Mouse (Mus musculus) left cerebral cortex, postnatal 14 days (tissue): ENCODE results near the gene Ptchd1. TPM values are rescaled to one million over a fixed set of nuclear protein-coding genes. Genes with fewer than 3 reads are reported as not detected.

Source experiments
- DNase-seq, 2 experiments: peaks; one replicate each; pipeline ENCODE4 v3.0.0; 2021 to 2022; ENCODE audit warnings: low spot score in 2 of 2, mixed read lengths in 1 of 2
- intact Hi-C: fragments of 180-260 bp; cut with DNase I; formaldehyde crosslinking; loops from one replicate; pipeline ENCODE4 v1.15.1; 2025
- long read RNA-seq, 2 experiments: library from polyadenylated mRNA; stranded (forward); transcript quantifications; one replicate each; pipeline ENCODE4 v2.0.0; 2021
- total RNA-seq, 2 experiments: library from RNA; stranded (reverse); gene quantifications; 2 replicates each; pipeline ENCODE4 v1.2.3; 2021

Ptchd1 gene
- total RNA-seq = 10 to 100 TPM; 18.9 to 21.7 TPM
- long read RNA-seq, experiment 1, partial matches to known transcripts = 0 of 1 reads
- long read RNA-seq, experiment 1, other reads (novel, unspliced or antisense) = 1 of 1 reads
- long read RNA-seq, experiment 2, partial matches to known transcripts = 0 of 1 reads
- long read RNA-seq, experiment 2, other reads (novel, unspliced or antisense) = 1 of 1 reads

DNA sequence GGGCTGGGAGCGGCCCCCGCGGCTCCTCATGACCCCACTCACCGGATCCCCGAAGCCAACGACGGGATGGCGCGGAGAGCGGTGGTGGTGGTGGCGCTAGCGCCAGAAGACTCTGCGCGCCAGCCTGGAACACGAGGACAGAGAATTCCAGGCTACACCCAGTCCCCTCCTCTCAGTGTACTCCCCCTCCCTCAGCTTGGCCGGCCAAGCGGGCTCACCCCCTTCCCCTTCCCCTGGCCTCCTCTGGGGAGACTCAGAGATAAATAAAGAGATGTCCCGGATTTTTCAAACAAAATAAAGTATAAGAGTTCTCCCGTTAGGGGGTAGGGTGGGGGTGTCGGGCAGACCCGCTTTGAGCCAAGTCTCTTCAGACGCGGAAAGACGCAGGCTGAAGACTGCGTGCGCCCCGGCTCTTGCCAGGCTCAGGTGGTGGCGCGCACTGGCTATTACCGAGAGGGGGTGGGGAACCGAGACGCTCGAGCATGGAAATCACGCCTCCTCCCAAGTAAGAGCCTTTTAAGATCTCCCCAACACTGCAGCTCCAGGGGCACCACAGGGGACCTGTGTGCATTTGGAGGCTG lies at the start of gene Ptchd1:
Gene Ptchd1 (minus strand): TSS at position 114 of the 581 bp plus-strand sequence.
- DNase-seq = peak; percentile 16 to 24
- intact Hi-C loops = no loop called here

DNA sequence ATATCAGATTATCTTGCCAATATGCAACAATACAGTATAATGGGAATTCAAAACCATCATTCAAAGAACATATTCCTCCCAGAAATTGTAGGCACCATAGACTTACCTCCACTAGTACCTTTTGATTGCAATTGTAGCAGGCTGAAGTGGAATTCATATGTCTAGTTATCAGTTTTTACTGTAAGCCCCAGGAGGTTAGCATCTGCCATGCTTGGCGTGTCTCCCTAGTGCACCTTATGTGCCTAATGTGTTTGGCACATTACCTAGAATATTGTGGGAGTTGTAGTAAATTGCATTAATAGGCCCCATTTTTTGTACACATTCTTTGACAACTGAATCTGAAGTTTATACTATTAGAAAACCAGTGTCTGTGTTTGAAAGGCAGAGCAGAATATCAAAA lies 34.4 kb upstream of the Ptchd1 start:
- intact Hi-C loops = no loop called here
- DNase-seq = no peak

DNA sequence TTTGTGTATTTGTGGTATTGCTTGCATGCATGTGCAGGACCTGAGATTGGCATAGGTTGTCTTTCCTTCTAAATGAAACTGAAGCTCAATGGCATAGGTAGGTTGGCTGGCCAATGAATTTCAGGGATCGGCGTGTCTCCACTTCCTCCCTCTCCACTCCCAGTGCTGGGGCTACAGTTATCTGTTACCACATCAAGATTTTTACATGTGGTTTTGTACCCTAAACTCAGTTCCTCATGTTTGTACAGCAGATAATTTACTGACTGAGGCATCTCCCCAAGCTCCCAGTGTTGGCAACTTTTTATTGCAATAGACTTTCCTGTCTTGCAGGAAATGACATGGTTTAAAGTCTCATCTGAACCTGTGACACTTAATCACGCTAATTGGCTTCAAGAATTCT lies 22.4 kb upstream of the Ptchd1 start:
- no peak for DNase-seq
- intact Hi-C loops = no loop called here

DNA sequence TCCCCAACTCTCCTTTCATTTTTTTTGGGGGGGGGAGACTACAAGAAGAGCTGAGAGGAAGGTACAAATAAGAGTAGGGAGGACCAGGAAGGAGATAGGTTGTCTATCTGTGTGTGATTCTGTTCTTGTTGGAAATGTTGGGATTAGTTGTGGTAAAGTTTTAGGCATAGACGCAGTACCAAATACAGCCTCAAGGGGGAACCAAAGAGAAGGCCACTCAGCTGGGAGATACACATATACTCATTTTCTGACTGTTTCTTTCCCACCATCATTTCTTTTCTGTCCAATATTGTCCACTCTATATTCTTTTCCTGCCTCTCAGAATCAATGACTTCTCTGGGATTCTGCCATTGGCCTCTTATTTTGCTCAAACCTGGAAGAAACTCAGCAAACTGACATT lies 20.4 kb upstream of the Ptchd1 start:
- intact Hi-C loops = loop anchor here (5.0 kb wide), 1 partner anchor 1808 kb away; no protein-coding TSS in a partner anchor
- peak; percentile 15 to 25 for DNase-seq

DNA sequence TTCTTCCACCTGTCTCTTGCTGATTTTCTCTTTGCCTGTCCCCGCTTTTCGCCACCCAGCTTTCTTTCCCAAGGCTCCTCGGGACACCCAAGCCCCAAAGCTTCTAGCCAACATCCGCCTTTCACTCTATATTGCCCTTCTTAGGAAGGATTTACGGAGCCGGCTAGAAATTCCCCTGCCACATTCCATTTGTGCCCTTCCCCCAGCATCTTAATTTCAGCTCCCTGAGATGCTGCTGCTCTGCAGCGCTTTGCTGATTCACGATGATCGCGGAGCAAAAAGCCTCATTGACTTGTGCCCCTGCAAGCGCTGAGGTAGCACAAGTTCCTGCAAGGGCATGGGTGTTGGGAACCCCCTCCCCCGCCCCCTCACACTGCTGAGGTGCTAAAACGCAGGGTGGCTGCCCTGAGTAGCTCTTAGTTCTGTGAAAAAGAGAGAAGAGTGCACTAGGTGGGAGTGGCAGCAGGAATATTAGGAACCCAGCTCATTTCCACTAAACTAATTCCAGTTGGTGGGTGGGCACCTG lies 2.1 kb upstream of the Ptchd1 start:
- intact Hi-C loops = no loop called here
- peak in 1 of 2 experiments; percentile 2 for DNase-seq

DNA sequence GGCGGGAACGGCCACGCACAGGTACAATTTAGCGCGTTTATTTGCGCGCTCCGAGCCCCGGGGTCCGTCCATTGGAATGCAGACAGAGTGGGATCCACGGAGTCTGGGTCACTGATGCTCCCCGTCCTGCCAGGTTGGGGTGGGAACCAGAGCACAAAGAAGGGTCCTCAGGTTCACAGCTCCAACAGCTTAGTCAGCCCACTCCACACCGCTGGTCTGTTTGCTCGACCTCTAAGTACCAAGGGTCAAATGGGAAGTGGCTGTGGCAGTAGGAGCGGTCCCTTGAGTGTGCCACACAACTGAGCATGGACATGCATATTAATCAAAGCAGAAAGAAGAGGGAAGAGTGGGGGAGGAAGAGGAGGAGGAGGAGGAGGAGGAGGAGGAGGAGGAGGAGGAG lies 1.3 kb upstream of the Ptchd1 start:
- intact Hi-C loops = no loop called here
- DNase-seq = no peak

DNA sequence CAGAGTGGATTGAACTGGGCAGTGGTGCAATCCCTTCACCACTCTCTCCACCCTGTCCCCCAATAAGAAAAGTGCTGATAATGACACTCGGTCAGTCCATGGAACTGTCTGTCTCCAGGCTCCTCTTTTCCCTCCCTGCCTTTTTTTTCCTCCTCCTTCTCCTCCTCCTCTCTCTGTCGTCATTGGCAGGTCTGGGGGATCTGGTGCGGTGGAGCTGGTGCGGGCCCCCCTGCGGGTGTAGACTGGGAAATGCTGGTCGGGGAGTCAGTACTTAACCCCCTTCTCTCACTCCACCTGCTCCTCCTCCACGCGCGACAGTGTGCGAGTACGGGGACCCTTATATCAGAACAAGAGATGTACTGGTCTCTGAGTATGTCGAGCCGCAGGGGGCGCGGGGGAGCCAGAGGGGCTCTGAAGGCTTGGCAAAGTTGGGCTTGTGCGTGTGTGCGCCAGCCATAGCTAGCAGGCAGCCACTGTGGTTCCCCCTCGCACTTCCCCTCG lies 777 bp upstream of the Ptchd1 start, which contains the start of gene Gm15155:
Gene Gm15155 (plus strand): TSS at position 401 of the 501 bp plus-strand sequence.
- intact Hi-C loops = no loop called here
- peak; percentile 10 to 29 for DNase-seq

DNA sequence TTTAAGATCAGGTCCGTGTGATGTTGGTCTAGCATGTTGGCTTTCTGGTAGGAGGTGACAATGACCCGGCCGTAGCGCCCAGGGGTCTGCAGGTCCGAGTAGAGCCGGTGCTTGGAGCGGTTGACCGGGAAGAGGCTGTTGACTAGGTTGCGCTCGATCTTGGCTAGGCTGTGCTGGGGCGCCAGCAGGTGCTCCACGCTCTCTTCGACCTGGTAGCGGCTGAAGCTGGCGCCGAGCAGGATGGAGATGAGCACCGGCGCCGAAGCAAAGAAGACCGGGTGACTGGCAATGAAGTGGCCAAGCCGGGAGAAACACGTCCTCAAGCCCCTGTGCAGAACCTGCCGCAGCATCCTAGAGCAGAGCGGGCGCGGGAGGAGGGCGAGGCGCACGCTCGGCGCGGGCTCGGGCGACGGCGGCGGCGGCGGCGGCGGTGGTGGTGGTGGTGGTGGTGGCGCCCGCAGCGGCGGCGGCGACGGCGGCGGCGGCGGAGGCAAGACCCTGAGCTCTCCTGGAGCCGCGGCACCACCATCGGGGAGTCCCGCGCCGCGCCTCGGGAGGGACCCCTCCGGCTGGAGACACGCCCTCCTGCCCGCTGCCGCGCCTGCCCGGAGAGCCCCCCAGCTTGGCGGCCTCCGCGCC lies 534 bp downstream of the Ptchd1 start:
- DNase-seq = peak; percentile 6 to 22
- intact Hi-C loops = no loop called here

DNA sequence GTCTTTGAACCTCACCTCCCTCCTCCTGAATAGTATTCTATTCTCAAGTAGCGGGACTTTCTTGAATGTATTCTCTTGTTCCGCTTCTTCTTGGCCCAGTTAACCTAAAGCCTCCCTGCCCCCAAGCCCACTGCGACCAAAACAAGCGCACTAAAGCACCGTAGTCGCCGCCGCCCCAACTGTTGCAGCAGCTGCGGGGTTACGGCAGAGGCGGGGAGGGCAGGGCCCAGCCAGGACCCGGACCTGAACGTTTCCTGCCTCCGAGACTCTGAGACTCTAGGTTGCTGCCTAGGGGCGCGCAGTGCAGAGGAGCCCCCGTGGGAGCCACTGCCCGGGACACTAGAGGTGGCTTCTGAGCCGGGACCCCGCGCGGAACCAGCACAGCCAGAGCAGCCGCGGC lies 1.1 kb downstream of the Ptchd1 start:
- intact Hi-C loops = no loop called here
- DNase-seq = no peak

DNA sequence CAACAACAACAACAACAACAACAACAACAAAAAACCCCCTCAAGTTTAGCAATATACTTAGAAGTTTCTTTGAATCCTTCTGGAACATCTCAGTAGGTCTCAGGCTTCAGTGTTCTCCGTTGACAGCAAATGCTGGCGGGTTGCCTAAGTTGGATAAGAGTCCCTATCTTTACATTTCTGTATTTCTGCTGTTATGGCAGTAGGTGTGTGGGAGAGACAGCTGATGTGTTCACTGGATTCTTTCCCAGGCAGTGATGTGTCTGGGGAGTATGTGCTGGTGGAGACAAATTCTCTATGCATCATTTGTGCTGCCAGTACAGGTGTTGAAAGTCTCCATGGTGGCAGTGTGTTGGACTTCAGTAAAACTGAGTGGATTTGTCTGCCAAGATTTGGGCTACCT lies 22.4 kb downstream of the Ptchd1 start:
- intact Hi-C loops = no loop called here
- peak; percentile 59 to 81 for DNase-seq

DNA sequence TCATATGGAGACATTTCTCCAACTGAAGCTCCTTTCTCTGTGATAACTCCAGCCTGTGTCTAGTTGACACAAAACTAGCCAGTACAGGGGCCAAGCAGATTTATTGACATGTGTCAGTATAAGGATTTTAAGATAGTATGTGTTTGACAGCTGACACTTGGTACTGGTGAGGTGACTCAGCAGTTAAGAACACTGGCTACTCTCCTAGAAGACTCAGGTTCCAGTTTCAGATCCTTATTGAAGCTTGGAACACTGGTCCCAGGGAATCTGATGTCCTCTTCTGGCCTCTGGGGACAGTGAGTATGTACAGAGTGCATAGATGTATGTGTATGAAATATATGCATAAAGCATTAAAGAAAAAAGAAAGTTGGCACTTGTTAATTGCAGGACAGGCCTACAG lies 27.2 kb downstream of the Ptchd1 start:
- intact Hi-C loops = no loop called here
- DNase-seq = no peak

DNA sequence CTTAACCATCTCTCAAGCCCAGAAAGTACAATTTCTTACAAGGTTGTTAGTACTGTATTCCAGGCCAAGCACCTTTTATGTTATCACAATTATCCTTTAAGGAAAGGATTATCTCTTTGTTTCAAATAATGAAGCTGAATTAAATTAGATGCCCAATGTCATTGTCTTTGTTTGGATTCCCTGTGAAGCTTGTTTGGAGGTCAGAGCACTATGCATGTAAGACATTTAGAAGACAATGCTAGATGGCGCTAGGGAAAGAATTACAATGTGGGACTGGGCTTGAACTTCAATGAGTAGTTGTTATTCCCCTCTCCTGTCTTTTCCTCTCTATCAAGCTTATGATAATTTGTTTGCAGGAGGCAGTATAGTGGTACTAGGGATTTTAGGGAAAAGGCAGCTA lies 28.9 kb downstream of the Ptchd1 start:
- intact Hi-C loops = no loop called here
- no peak for DNase-seq

DNA sequence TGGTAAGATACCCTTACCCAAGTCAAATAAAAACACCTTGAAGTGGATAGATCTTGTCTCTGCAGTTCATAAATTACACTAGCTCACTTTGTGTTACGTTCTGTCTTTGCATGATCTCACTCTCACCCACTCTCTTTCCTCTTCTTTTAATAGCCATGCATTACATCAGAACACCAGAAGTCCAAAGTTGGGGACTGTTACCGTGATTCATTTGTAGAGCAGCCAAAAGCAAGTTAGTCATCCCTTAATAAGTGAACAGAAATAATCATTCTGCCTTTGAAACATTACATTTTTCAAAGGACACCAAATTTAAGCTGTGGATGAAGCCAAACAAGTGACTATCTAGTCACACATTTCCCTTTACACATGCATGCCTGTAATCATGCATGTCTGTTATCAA lies 31.1 kb downstream of the Ptchd1 start:
- intact Hi-C loops = no loop called here
- DNase-seq = peak in 1 of 2 experiments; percentile 7

DNA sequence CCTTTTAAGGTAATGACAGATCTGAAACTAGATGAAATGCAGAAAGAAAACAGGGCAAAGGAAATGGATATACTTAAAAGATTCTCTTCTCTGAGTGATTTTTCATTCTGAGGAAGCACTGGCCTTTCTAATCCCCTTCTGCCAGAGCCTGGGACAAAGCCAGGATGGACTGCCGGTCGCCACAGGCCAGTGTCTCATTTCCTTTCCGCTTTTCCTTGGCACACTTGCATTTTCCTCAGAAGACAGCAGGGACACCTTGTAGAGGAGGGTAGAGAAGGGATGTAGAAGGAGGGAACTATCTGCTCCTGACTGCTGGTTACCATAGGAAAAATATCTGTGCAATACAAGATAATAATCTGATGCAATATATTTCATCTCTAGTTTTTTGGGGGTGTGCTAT lies 32.1 kb downstream of the Ptchd1 start:
- intact Hi-C loops = no loop called here
- DNase-seq = no peak

DNA sequence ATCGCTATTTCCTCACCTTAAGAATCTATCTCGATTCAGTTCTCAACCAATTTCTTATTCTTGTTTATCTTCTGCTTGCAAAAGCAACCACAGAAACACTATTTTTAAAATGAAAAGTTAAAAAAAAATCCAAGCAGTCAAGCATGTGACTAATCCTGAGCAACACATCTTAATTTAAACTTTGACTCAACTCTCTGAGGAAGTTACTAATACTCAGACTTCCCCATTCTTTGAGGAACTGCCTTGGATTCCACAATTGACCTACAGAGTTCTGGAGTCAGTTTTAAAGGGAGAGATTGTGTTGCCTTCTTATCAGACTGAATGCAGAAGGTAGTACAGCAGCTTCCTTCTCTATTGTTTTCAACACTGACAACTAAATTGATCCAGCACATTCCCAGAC lies 39.0 kb downstream of the Ptchd1 start:
- intact Hi-C loops = no loop called here
- DNase-seq = no peak

DNA sequence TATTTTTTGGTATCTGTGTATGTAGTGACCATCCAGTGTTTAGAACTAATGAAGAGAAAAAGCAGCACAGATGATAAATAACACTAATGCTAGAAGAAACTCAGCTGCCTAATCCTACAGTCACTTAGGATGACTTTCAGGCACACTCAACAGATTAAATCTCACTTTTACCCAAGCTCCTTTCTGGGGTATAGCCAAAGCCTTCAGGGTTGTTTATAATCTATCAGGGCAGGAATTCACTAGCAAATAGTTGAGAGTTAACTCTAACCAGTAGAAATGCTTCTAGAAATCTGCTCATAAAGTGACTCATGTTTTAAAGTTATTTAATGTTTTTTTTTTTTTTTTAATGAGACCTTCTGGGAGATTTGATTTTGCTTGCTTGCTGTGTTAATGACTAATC lies 43.8 kb downstream of the Ptchd1 start:
- intact Hi-C loops = no loop called here
- DNase-seq = no peak

DNA sequence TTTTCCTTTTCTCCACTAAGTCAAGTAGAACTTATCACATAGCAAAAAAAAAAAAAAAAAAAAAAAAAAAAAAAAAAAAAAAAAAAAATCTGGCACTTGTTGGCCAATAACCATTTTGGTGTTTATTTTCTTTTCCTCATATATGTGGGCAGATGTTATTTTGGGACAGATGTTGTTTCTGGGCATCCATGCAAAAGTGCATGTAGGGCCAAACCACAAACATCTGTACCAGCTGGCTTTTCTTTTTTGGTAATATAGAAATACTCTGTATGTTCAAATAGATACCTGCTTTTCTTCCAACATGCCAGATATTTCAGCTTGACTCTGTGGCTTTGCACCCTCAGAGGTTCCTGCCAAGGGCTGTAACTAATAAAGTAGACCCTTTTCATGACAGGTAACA lies 51.2 kb downstream of the Ptchd1 start:
- DNase-seq = no peak
- intact Hi-C loops = no loop called here

DNA sequence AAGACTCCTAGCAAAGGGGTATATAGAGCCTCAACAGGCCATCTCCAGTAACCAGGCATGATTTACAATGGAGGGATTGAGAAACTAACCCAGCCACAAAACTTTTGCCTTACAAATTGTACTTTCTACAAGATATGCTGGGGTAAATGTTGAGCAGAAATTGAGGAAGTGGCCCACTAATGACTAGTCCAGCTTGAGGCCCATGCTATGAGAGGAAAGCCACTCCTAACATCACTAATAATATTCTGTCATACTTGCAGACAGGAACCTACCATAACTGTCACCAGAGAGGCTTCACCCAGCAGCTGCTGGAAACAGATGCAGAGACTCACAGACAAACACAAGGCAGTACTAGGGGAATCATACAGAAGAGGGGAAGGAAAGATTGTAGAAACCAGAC lies 79.8 kb downstream of the Ptchd1 start:
- DNase-seq = no peak
- intact Hi-C loops = no loop called here
